Mouse (Mus musculus) embryonic facial prominence, embryonic 14.5 days (tissue): Measurements from ENCODE around the gene Borcs7. TPM values are rescaled to one million over a fixed set of nuclear protein-coding genes. Genes with fewer than 3 reads are reported as not detected.

Experiments used
- ATAC-seq: fragments of 200-750 bp; cut with Nextera tagmentation; 2 replicates; pipeline ENCODE4 v1.8.0; 2017; ENCODE audit warnings: low read depth, moderate number of reproducible peaks, moderate TSS enrichment
- DNase-seq: peaks from one replicate; pipeline ENCODE4 v3.0.0-alpha.2; 2015; ENCODE audit warnings: low spot score
- H3K27ac ChIP-seq: fragments of 300-500 bp; sonication (generic); replicated peaks from 2 replicates; pipeline ENCODE4 v1.5.1; 2014; ENCODE audit warnings: low read depth, mild to moderate bottlenecking, low read length, moderate library complexity
- H3K27me3 ChIP-seq: fragments of 300-500 bp; sonication (generic); replicated peaks from 2 replicates; pipeline ENCODE4 v1.6.1; 2014; ENCODE audit warnings: low read length; ENCODE audit not compliant: control insufficient read depth, insufficient read depth
- H3K36me3 ChIP-seq: fragments of 300-500 bp; sonication (generic); 2 replicates; pipeline ENCODE4 v1.6.1; 2014; ENCODE audit warnings: low read length, mixed read lengths; ENCODE audit not compliant: control insufficient read depth, insufficient read depth
- H3K4me1 ChIP-seq: fragments of 300-500 bp; sonication (generic); 2 replicates; pipeline ENCODE4 v1.6.1; 2014; ENCODE audit warnings: antibody characterized with exemption, low read length; ENCODE audit not compliant: control insufficient read depth, insufficient read depth
- H3K4me2 ChIP-seq: fragments of 300-500 bp; sonication (generic); 2 replicates; pipeline ENCODE4 v1.6.1; 2014; ENCODE audit warnings: low read depth, mild to moderate bottlenecking, low read length, moderate library complexity, mixed read lengths
- H3K4me3 ChIP-seq: fragments of 300-500 bp; sonication (generic); 2 replicates; pipeline ENCODE4 v1.5.1; 2014; ENCODE audit warnings: low read depth, mild to moderate bottlenecking, low read length
- H3K9ac ChIP-seq: fragments of 300-500 bp; sonication (generic); 2 replicates; pipeline ENCODE4 v1.6.1; 2014; ENCODE audit warnings: low read depth, mild to moderate bottlenecking, low read length, moderate library complexity, mixed read lengths
- H3K9me3 ChIP-seq: fragments of 300-500 bp; sonication (generic); 2 replicates; pipeline ENCODE4 v1.6.1; 2016; ENCODE audit warnings: low read length; ENCODE audit not compliant: control insufficient read depth
- WGBS: fragments of 180-500 bp; shearing (Covaris S2); extraction: QIAGEN DNeasy Blood & Tissue Kit; methylation state at CpG from one replicate; pipeline ENCODE4 v1.1.7; 2014; 5-methylcytosine and 5-hydroxymethylcytosine counted together
- polyA plus RNA-seq: library from polyadenylated mRNA; unstranded; fragments of >200 nt; fragmentation: Nextera tagmentation; extraction: Ambion mirVana; gene quantifications from 2 replicates; pipeline ENCODE4 v1.2.1, GENCODE M21; 2014

The Borcs7 gene
- polyA plus RNA-seq, 1 experiment from 2014 or later: 14.3 TPM

DNA sequence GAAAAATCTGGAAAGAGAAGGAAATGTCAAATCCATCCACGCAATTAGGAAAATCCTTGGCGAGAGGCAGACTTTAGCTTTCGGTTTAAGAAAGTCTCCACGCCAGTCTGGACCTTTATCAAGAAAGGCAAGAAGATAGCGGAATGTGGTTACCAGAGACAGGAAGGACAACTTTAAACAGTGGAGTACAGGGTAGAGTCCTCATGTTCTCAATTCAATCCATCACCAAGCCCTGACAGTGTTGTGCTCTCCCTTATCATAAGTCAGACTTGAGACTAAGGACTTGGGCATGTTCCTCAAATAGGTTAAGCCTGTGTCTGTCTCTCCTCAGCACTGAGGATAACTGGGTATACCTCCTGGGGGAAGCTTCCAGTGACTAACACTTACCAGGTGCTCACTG is 19.9 kb upstream of the Borcs7 start:
- DNase-seq: no peak
- Histone ChIP-seq H3K36me3 (no peaks in the 10 kb centered on the region), H3K4me3 (no peak overlapping the region), H3K27me3 (no peaks in the 10 kb centered on the region), H3K4me2 (no peak overlapping the region), H3K9ac (no peak overlapping the region), H3K9me3 (no peaks in the 10 kb centered on the region), H3K4me1 (no peaks in the 10 kb centered on the region), H3K27ac (no peak overlapping the region)
- 83% methylated on average over 5 of the region's 5 CpGs for WGBS
- no peak for ATAC-seq

DNA sequence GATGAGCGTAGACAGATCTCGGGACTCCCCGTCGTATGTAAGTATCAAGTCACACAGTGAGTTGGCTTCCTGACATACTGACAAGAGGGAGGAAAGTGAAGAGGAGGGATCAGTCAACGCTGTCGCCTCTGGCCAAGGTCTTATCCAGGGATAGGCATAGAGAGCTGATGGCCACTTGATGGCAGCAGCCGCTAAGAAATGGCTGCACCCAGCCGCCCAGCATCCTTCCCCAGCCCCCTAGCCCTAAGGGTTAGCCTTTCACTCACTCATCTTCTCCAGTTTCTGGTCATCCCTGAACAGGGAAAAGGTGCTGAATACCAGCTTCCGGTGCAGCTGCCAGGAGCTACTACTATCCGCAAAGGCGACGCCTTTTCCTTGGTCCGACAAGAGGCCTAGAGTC is 19.0 kb upstream of the Borcs7 start:
- H3K9ac ChIP-seq: no peak overlapping the region
- H3K4me3 ChIP-seq: no peak overlapping the region
- peak; percentile 44 for DNase-seq
- no peak overlapping the region for H3K27ac ChIP-seq
- H3K9me3 ChIP-seq: no peaks in the 10 kb centered on the region
- 14% methylated on average over 13 of the region's 13 CpGs for WGBS
- H3K4me2 ChIP-seq: no peak overlapping the region
- ATAC-seq: peak; percentile 76; the same call in 1 of the 2 replicates
- no peaks in the 10 kb centered on the region for H3K27me3 ChIP-seq
- H3K36me3 ChIP-seq: no peaks in the 10 kb centered on the region
- H3K4me1 ChIP-seq: no peaks in the 10 kb centered on the region

DNA sequence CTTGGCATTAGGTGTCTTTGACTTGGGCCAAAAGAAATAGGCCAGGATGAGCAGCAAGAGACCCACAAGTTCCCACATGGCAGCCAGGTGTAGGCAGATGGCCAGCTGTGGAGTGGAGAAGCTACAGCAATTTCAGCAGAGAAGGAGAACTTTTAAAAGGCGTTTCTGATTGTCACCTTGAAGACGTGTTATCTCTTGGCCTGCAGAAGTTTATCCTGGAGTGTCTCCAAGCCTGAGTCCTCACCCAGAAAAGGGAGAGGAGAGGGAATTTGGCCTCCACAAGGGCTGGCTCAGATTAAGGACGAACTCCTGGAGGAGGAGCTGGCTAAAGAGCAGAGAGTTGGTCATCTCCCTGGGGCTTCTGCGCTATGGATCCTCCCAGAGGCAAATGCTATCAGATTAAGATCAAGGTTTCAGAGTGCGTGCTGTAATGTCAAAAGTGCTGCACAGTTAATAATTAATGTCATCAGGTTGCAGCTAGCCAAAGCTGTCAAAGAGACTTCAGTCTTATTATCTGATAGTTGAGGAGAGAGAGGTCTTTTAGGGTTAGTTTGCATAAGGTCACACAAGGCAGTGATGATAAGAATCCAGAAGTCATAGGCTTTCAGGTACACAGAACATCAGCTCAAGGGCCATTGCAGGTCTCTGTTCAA is 16.8 kb upstream of the Borcs7 start, which contains the start of gene Cyp17a1:
Gene Cyp17a1 (minus strand): TSS at position 407 of the 653 bp plus-strand sequence.
- DNase-seq (no peak), ATAC-seq (no peak)
- H3K27me3 ChIP-seq: no peaks in the 10 kb centered on the region
- H3K36me3 ChIP-seq: no peaks in the 10 kb centered on the region
- H3K27ac ChIP-seq: no peak within 1 kb of the TSS
- H3K4me2 ChIP-seq: no peak within 1 kb of the TSS
- no peak within 1 kb of the TSS for H3K9ac ChIP-seq
- WGBS: 62% methylated on average over 5 of the region's 5 CpGs
- H3K4me3 ChIP-seq: no peak within 1 kb of the TSS
- no peaks in the 10 kb centered on the region for H3K9me3 ChIP-seq
- H3K4me1 ChIP-seq: no peaks in the 10 kb centered on the region

DNA sequence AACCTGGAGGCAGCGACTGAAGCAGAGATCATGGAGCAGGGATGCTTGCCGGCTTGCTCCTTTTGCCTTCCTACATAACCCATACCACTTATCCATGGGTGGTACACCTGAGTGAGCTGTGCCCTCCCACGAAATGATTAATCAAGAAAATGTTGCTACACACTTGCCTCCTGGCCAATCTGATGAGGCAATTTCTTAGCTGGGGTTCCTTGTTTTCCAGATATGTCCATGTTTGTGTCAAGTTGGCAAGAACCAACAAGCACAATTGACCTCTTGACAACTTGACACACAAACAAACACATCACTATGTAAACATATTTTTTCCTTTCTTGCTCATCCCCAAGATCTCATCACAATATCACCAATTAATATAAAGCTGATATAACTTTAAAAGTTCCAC is 14.1 kb upstream of the Borcs7 start:
- H3K4me1 ChIP-seq: no peaks in the 10 kb centered on the region
- H3K9ac ChIP-seq: no peak overlapping the region
- H3K9me3 ChIP-seq: no peaks in the 10 kb centered on the region
- WGBS: 86% methylated on average over 3 of the region's 3 CpGs
- DNase-seq (no peak), ATAC-seq (no peak)
- no peaks in the 10 kb centered on the region for H3K27me3 ChIP-seq
- no peak overlapping the region for H3K27ac ChIP-seq
- H3K4me3 ChIP-seq: no peak overlapping the region
- H3K36me3 ChIP-seq: no peaks in the 10 kb centered on the region
- H3K4me2 ChIP-seq: no peak overlapping the region

DNA sequence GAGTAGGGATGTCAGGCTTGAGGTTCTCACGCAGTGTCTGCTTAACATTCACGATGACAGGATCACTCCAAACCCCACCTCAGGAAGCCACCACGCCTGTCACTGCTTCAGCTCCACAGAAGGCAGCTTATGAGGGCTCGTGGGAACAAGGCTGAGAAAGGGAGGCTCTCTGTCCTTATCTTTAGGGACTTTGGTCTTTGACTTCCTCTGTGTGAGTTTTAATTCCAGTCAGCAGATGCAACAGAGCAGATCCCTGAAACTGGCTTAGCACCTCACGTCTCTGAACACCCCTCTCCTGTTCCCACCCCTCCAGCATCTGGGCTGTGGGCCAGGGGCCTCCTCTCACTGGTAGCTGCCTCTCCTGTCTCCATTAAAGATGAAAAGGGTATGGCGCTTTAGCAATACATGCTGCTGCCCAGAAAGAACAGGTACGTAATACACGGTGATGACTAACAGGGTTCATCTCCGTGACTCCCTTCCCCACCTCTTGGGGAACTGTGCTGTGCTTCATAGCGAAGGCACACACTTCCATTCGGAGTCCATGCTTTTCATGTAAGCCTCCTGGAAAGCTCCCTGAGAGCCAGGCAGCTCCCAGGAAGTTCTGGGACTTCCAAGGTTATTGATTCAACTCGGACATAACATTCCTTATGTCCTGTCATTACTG is 9.9 kb upstream of the Borcs7 start:
- ATAC-seq (no peak), DNase-seq (no peak)
- Histone ChIP-seq H3K4me2 (no peak overlapping the region), H3K27me3 (no peaks in the 10 kb centered on the region), H3K27ac (no peak overlapping the region), H3K4me3 (no peak overlapping the region), H3K36me3 (no peaks in the 10 kb centered on the region), H3K9ac (no peak overlapping the region), H3K9me3 (no peaks in the 10 kb centered on the region), H3K4me1 (no peaks in the 10 kb centered on the region)
- 66% methylated on average over 12 of the region's 12 CpGs for WGBS

DNA sequence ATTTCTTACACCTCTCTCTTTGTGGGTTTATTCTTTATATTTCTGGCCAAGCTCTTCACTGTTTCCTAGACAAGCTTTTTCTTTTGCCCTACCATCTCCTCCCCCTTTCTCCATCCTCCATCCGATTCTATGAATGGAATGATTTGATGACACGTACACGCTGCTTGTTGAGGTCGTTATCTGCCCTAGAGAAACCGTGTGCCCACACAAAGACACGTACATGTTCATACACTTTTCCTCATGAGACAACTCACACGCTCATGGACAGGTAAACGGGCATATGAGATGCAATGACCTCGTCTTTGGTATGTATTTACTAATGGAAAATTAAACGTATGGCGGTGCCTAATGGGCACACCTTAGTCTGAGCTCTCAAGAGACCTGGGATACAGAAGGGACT is 681 bp downstream of the Borcs7 start:
- 75% methylated on average over 11 of the region's 11 CpGs for WGBS
- Histone ChIP-seq H3K4me3 (peak overlapping the region; percentile 67), H3K36me3 (peaks cover 12% of the 10 kb centered on the region), H3K9me3 (no peaks in the 10 kb centered on the region), H3K27ac (peak overlapping the region; percentile 69; the same call in 1 of the 2 replicates), H3K4me2 (peak overlapping the region; percentile 65), H3K27me3 (no peaks in the 10 kb centered on the region), H3K4me1 (peaks cover 9% of the 10 kb centered on the region; the same call in 1 of the 2 replicates), H3K9ac (peak overlapping the region; percentile 86)
- no peak for DNase-seq
- 0 out of 2 replicates have a peak, but pooled peaks have one; percentile 5 for ATAC-seq

DNA sequence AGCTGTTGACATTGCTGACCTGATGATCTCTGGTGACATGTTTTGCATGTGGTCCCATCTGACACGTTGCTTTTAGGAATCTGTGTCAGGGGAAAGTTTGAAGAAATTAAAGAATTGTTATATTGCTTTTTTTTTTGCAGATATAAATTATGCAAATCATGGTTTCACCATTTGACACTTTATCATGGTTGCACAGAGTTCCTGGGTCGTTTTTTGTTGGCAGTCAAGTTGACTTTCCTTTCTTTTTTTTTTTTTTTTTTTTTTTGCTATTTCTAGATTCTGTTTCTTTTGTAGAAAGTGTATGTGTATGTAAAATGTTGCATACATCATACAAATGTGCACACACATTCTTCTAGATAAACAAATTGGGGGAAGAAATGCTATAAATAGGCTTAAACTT is 1.4 kb downstream of the Borcs7 start:
- Histone ChIP-seq H3K27ac (no peak overlapping the region), H3K4me1 (peaks cover 9% of the 10 kb centered on the region; the same call in 1 of the 2 replicates), H3K36me3 (peaks cover 12% of the 10 kb centered on the region), H3K9ac (no peak overlapping the region), H3K4me2 (no peak overlapping the region), H3K27me3 (no peaks in the 10 kb centered on the region), H3K9me3 (no peaks in the 10 kb centered on the region), H3K4me3 (no peak overlapping the region)
- 71% methylated on average over 2 of the region's 2 CpGs for WGBS
- ATAC-seq (no peak), DNase-seq (no peak)

DNA sequence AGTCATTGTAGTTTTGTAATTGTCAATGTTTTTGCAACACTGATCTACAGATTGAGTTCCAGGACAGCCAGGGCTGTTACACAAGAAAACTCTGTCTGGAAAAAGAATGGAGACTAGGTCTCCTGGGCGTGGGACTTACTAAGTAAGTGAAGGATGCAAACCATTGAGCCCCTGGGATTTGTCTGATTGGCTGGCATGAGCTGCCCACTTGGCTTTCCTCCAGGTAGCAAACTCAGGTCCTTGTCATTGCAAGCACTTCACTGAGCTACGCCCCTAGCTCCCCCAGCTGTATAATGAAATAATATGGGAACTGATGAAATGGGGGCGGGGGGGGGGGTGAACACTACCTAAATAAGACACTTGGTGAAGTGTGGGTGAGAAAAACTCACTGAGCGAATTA is 3.4 kb downstream of the Borcs7 start:
- Histone ChIP-seq H3K9me3 (no peaks in the 10 kb centered on the region), H3K4me3 (no peak overlapping the region), H3K9ac (no peak overlapping the region), H3K36me3 (peaks cover 12% of the 10 kb centered on the region), H3K4me1 (peaks cover 9% of the 10 kb centered on the region; the same call in 1 of the 2 replicates), H3K27me3 (no peaks in the 10 kb centered on the region), H3K4me2 (no peak overlapping the region), H3K27ac (no peak overlapping the region)
- DNase-seq: peak; percentile 12
- 81% methylated on average over 4 of the region's 4 CpGs for WGBS
- no peak for ATAC-seq

DNA sequence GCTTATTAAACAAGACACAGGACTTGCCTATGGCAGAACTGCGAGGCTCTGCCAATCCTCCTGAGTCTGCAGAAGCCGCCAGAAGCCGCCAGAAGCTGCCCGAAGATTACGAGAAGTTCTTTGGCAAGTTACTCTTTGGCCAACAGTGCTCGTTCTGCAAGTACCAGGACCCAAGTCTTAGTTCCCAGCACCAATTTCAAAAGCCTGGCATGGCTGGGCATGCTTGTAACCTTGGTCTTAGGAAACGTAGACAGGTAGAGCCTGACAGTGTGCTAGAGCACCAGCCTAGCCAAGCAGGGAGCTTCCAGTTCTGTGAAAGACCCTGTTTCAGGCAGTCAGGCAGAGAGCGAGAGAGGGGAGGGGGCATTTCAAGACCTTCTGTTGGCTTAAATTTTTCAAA is 6.8 kb downstream of the Borcs7 start:
- Histone ChIP-seq H3K9me3 (no peaks in the 10 kb centered on the region), H3K9ac (no peak overlapping the region), H3K4me1 (no peaks in the 10 kb centered on the region), H3K27ac (no peak overlapping the region), H3K4me3 (no peak overlapping the region), H3K36me3 (peaks cover 25% of the 10 kb centered on the region), H3K4me2 (no peak overlapping the region), H3K27me3 (no peaks in the 10 kb centered on the region)
- ATAC-seq (no peak), DNase-seq (no peak)
- 94% methylated on average over 8 of the region's 8 CpGs for WGBS
